Mouse (Mus musculus) ES-E14 (cell line): ENCODE measurements at regions not wholly inside any gene's neighbourhood (a gene's known extent, or its start where the extent isn't known, plus 50 kb on each side); places are given as distances from the start of the nearest gene placed in this dataset.
A peak's percentile ranks its signal among the peaks of the same experiment; 100 is the strongest.

Experiments used
- DNase-seq: peaks from one replicate; pipeline ENCODE4 v3.0.0-alpha.2; 2013; ENCODE audit warnings: low read depth, low spot score
- H3K27ac ChIP-seq: 2 replicates; pipeline ENCODE4 v1.5.1; 2012; ENCODE audit warnings: low read depth, mild to moderate bottlenecking, low read length, moderate library complexity, mixed read lengths; ENCODE audit not compliant: poor library complexity, insufficient read depth, severe bottlenecking
- H3K36me3 ChIP-seq: 2 replicates; pipeline ENCODE4 v1.6.1; 2012; ENCODE audit warnings: mild to moderate bottlenecking, low read length, moderate library complexity, mixed read lengths; ENCODE audit not compliant: control insufficient read depth, poor library complexity, insufficient read depth, severe bottlenecking
- H3K4me1 ChIP-seq, 2 experiments: fragments of 150-350 bp in 1 of 2; sonication (generic) in 1 of 2; 2 replicates each; pipeline ENCODE4 v1.6.1; 2012; ENCODE audit warnings: low read length in 2 of 2, mild to moderate bottlenecking in 1 of 2, mixed read lengths in 1 of 2; ENCODE audit not compliant: control insufficient read depth in 2 of 2, insufficient read depth in 2 of 2, poor library complexity in 1 of 2
- H3K4me3 ChIP-seq, 2 experiments: fragments of 150-350 bp in 1 of 2; sonication (generic) in 1 of 2; 2 replicates each; pipeline ENCODE4 v1.5.1; 2012; ENCODE audit warnings: low read length in 2 of 2, low read depth in 1 of 2, mild to moderate bottlenecking in 1 of 2, mixed read lengths in 1 of 2; ENCODE audit not compliant: insufficient read depth in 1 of 2, poor library complexity in 1 of 2, severe bottlenecking in 1 of 2
- H3K9ac ChIP-seq: 2 replicates; pipeline ENCODE4 v1.6.1; 2012; ENCODE audit warnings: low read depth, mild to moderate bottlenecking, low read length, mixed read lengths; ENCODE audit not compliant: poor library complexity, insufficient read depth, severe bottlenecking
- H3K9me3 ChIP-seq: fragments of 150-350 bp; sonication (generic); 2 replicates; pipeline ENCODE4 v1.6.1; 2012; ENCODE audit warnings: low read depth, mild to moderate bottlenecking, low read length; ENCODE audit not compliant: control insufficient read depth, insufficient read depth
- CHD2 ChIP-seq: IDR thresholded peaks from 2 replicates; pipeline ENCODE4 v1.6.1; 2014; ENCODE audit warnings: mild to moderate bottlenecking, low read depth, low read length, inconsistent platforms
- HCFC1 ChIP-seq: IDR thresholded peaks from 2 replicates; pipeline ENCODE4 v1.6.1; 2012; ENCODE audit warnings: low read length, inconsistent platforms, borderline replicate concordance; ENCODE audit not compliant: insufficient read depth
- MAFK ChIP-seq: IDR thresholded peaks from 2 replicates; pipeline ENCODE4 v1.6.1; 2014; ENCODE audit warnings: mild to moderate bottlenecking, low read depth, low read length, inconsistent platforms; ENCODE audit not compliant: insufficient read depth
- ZC3H11A ChIP-seq: IDR thresholded peaks from 2 replicates; pipeline ENCODE4 v1.6.1; 2012; ENCODE audit warnings: low read depth, mild to moderate bottlenecking, inconsistent platforms, low read length, borderline replicate concordance
- ZNF384 ChIP-seq: IDR thresholded peaks from 2 replicates; pipeline ENCODE4 v1.6.1; 2012; ENCODE audit warnings: low read depth, low read length, inconsistent platforms
- in situ Hi-C, 2 experiments: fragments of 600-800 bp; cut with MboI; formaldehyde crosslinking; loops; one replicate each; pipeline ENCODE4 v1.15.1; 2025; ENCODE audit warnings: low sequenced_read_pairs in 2 of 2, inconsistent platforms in 1 of 2; ENCODE audit not compliant: unreplicated experiment in 2 of 2

- no peak for TF ChIP-seq ZNF384
- no peak for TF ChIP-seq CHD2
- no peak for TF ChIP-seq ZC3H11A
- no peak for TF ChIP-seq MAFK
- TF ChIP-seq HCFC1, result no peak
- in situ Hi-C loops, result no loop called here
- Histone ChIP-seq H3K9me3 (no peaks in the 10 kb centered on the region), H3K36me3 (no peaks in the 10 kb centered on the region), H3K9ac (no peak overlapping the region), H3K27ac (no peak overlapping the region), H3K4me1 (0 out of 4 replicates have a peak, but pooled peaks cover 0 to 2% of the 10 kb centered on the region in 2 experiments), H3K4me3 (no peak overlapping the region)
- no peak for DNase-seq
Measured at GRCm38 (mm10) chr6:71029663-71030062, 73.3 kb downstream of the Foxi3 start.

DNA sequence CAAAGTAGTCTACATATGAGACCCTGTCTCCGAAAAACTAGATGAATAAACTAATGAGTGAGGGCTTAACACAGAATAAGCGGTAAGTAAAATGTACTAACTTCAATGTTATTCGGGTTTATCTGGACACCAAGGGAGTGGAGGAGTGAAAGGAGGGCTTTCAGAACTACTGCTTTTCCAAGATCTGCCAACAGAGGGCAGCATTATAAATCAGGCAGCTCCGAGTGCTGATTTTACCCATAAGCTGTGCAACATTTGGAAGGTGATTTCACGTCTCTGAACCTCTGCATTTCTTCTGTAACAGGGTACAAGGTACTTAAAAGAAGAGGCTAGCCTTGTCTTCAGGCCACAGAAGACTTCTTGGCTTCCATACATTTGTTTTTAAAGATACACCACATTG, 74.2 kb downstream of the Foxi3 start:
- in situ Hi-C loops, result no loop called here
- Histone ChIP-seq H3K9me3 (no peaks in the 10 kb centered on the region), H3K27ac (no peak overlapping the region), H3K4me3 (no peak overlapping the region), H3K9ac (no peak overlapping the region), H3K4me1 (0 out of 4 replicates have a peak, but pooled peaks cover 0 to 2% of the 10 kb centered on the region in 2 experiments), H3K36me3 (no peaks in the 10 kb centered on the region)
- DNase-seq, result peak; percentile 58
- TF ChIP-seq ZC3H11A (0 out of 2 replicates have a peak, but pooled peaks have one; percentile 21), ZNF384 (no peak)

DNA sequence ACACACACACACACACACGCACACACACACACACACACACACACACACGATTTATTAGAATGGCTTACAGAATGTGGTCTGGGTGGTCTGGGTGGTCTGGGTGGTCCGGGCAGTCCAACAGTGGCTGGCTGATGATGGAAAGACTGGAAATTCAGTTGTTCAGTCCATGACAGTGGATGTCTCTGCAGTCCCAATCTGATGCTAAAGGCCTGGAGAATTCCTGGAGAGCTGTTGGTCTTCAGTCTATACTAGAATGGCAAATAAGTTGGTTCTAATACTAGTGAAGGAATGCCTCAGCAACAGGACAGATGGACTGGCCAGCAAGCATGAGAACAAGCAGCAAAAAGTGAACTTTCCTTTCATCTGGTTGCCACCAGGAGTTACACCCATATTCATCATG, 87.9 kb downstream of the Foxi3 start:
- Histone ChIP-seq H3K36me3 (no peaks in the 10 kb centered on the region), H3K9me3 (no peaks in the 10 kb centered on the region), H3K9ac (no peak overlapping the region), H3K4me3 (no peak overlapping the region), H3K4me1 (no peaks in the 10 kb centered on the region; a peak in 1 of 4 replicates), H3K27ac (no peak overlapping the region)
- no peak for DNase-seq
- TF ChIP-seq ZC3H11A (no peak), CHD2 (no peak), ZNF384 (no peak), HCFC1 (no peak), MAFK (no peak)
- in situ Hi-C loops, result no loop called here

DNA sequence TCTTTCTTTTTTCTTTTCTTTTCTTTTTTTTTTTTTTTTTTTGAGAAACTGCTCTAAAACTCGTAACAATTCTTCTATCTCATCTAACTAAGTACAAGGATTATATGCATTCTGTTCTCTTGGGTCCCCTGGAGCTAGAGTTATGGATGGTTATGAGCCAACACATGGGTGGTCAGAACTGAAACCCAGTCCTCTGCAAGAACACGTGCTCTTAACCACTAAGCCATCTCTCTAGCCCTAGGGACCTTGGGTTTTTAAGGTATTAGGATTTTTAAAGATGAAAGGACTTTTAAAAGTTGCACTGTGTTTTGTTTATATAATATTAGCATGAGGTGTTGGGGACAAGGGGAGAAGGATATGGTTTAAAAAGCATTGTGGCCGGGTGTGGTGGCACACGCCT, 88.9 kb downstream of the Foxi3 start:
- Histone ChIP-seq H3K9ac (no peak overlapping the region), H3K36me3 (no peaks in the 10 kb centered on the region), H3K9me3 (no peaks in the 10 kb centered on the region), H3K4me1 (no peaks in the 10 kb centered on the region; a peak in 1 of 4 replicates), H3K27ac (no peak overlapping the region), H3K4me3 (no peak overlapping the region)
- no peak for DNase-seq
- no peak for TF ChIP-seq HCFC1
- no peak for TF ChIP-seq ZNF384
- no peak for TF ChIP-seq MAFK
- in situ Hi-C loops, result no loop called here

DNA sequence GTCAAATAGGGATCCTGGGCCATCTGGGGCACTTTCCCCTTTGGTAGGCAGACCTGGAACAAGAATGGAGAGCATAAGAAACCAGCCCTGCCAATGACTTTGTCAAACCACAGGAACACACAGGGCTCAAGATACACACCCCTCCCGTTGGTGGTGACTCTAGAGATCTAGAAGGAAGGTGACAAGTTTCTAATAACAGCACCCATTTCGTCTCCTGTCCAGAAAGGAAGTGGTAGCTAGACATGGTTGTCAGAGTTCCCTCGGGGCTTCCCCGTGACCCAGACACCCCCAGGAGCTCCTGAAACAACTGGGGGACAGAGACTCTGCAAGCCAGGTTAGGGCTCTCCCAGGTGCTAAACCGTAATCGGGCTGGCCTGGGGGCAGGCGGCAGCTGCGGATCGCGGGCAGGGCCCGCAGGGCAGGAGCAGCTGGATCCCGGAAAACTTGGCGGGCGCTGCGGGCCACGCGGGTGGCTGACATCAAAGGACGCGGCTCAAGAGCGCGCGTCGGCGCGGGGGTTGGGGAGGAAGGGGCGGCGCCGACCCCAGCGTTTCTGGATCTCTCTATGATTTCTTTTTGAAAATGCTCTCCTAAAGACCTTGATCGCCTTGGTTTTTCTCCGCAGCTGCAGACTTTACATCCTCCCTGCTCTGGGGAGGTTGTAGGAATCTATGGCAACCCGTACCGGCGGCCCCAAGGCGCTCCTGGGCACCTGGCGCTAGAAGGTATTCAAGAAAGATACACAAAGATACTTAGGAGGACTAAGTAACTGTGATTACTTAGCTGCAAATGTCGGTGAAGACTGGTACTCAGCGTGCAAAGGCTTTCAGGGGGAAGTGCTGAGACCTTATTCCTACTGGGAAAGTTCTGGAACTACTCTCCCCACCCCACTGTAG, 92.1 kb downstream of the Foxi3 start:
- no peak for TF ChIP-seq ZC3H11A
- TF ChIP-seq CHD2, result no peak
- TF ChIP-seq MAFK, result no peak
- no peak for TF ChIP-seq HCFC1
- no peak for TF ChIP-seq ZNF384
- no peaks in the 10 kb centered on the region for H3K9me3 ChIP-seq
- peak overlapping the region; percentile 37 to 43 for H3K4me3 ChIP-seq
- no peaks in the 10 kb centered on the region for H3K4me1 ChIP-seq
- H3K27ac ChIP-seq, result no peak overlapping the region
- DNase-seq, result peak; percentile 29
- no peaks in the 10 kb centered on the region for H3K36me3 ChIP-seq
- H3K9ac ChIP-seq, result peak overlapping the region; percentile 32; the same call in 1 of the 2 replicates
- in situ Hi-C loops, result no loop called here
